Mouse (Mus musculus): ENCODE data around the gene Gabra5.

Gene Gabra5

GRCm38 (mm10) chr7:57509681-57510141 lies at the start of gene Gabra5:
Gabra5 (minus strand) TSS chr7:57510059.
- peak in 1 of 2 experiments; percentile 7 for DNase-seq

GRCm38 (mm10) chr7:57538565-57538964 lies 28.7 kb upstream of the Gabra5 start:
- no peak for DNase-seq

- no peak for DNase-seq
These were observed 22.8 kb upstream of the Gabra5 start for GRCm38 (mm10) chr7:57532676-57533075.

- DNase-seq = no peak
These were observed 20.1 kb upstream of the Gabra5 start for GRCm38 (mm10) chr7:57529954-57530353.

- DNase-seq = no peak
These were observed 19.6 kb upstream of the Gabra5 start for GRCm38 (mm10) chr7:57529451-57529850.

GRCm38 (mm10) chr7:57512955-57513354 lies 3.1 kb upstream of the Gabra5 start:
- peak; percentile 29 to 45 for DNase-seq

GRCm38 (mm10) chr7:57508860-57509632 lies 813 bp downstream of the Gabra5 start:
- DNase-seq = no peak

GRCm38 (mm10) chr7:57502809-57503208 lies 7.0 kb downstream of the Gabra5 start:
- no peak for DNase-seq

GRCm38 (mm10) chr7:57491795-57492194 lies 18.1 kb downstream of the Gabra5 start:
- peak in 1 of 2 experiments; percentile 4 for DNase-seq

- no peak for DNase-seq
These were observed 23.0 kb downstream of the Gabra5 start for GRCm38 (mm10) chr7:57486907-57487306.

GRCm38 (mm10) chr7:57482896-57483295 lies 27.0 kb downstream of the Gabra5 start:
- DNase-seq = no peak

- peak; percentile 23 to 50 for DNase-seq
These were observed 35.9 kb downstream of the Gabra5 start for GRCm38 (mm10) chr7:57473811-57474525.

- no peak for DNase-seq
These were observed 38.5 kb downstream of the Gabra5 start for GRCm38 (mm10) chr7:57471316-57471715.

- DNase-seq = no peak
These were observed 49.5 kb downstream of the Gabra5 start for GRCm38 (mm10) chr7:57460354-57460753.

- DNase-seq = no peak
These were observed 61.6 kb downstream of the Gabra5 start for GRCm38 (mm10) chr7:57448239-57448638.

- no peak for DNase-seq
These were observed 87.2 kb downstream of the Gabra5 start for GRCm38 (mm10) chr7:57422675-57423074.

GRCm38 (mm10) chr7:57421044-57421443 lies 88.8 kb downstream of the Gabra5 start:
- no peak for DNase-seq

- DNase-seq = no peak
These were observed 90.5 kb downstream of the Gabra5 start, which contains the start of gene Gabrb3 for GRCm38 (mm10) chr7:57419392-57419791. Gabrb3 (plus strand) TSS chr7:57419692.

GRCm38 (mm10) chr7:57412896-57413295 lies 97.0 kb downstream of the Gabra5 start:
- no peak for DNase-seq

- DNase-seq = no peak
These were observed 98.7 kb downstream of the Gabra5 start for GRCm38 (mm10) chr7:57411163-57411562.

GRCm38 (mm10) chr7:57393551-57393950 lies 116.3 kb downstream of the Gabra5 start:
- DNase-seq = no peak

- DNase-seq = no peak
These were observed 119.8 kb downstream of the Gabra5 start for GRCm38 (mm10) chr7:57390046-57390445.

GRCm38 (mm10) chr7:57387341-57387654 lies 122.6 kb downstream of the Gabra5 start:
- DNase-seq = no peak
